9 mouse cellular contexts compared by ENCODE assay signal in the genomic region with DNA sequence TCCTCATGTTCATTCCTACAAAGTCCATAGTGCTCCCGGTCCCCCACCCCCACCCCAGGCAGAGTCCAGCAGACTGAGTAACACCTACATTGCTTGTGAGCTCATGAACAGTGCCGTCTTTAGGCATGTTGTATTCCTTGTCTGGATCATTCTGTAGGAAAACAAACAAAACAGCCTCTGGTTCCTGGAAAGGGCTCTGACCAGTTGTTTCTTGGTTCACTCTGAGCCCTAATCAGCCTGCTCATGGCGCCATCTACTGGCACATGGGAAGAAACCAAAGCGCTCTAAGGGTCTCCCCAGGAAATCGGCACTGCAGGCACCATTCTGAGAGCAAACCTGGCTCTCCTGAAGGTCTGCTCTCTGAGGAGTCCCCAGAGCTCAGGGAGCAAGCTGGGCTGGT. TPM values are rescaled to one million over a fixed set of nuclear protein-coding genes. Genes with fewer than 3 reads are reported as not detected.
DNase-seq lines count a peak whose midpoint lies in the region; ATAC-seq and TF ChIP-seq lines count a peak whose summit lies in the region.
"Had no signal": no experiment of that assay in that cellular context is flagged by ENCODE, and none has a peak within 500 bp of the region (broad histone marks: within the 10 kb centered on the region; RNA-seq: fewer than 3 reads in every experiment).

No protein-coding gene starts in this region.

- TF ChIP-seq POLR2A in small intestine, adult 2 months (IDR thresholded peaks at IDR 0.05; ENCODE audit: low read depth, low read length): no peak

- ATAC-seq in common myeloid progenitor, adult 5-6 weeks (replicated peaks; ENCODE audit: low read depth, poor library complexity, severe bottlenecking): peak; percentile 78
- ATAC-seq in hindbrain, embryonic 14.5 days (ENCODE audit: low FRiP score): no peak

- no peaks in the 10 kb centered on the region for H3K4me1 ChIP-seq in hindbrain, embryonic 14.5 days (replicated peaks; ENCODE audit: control insufficient read depth, insufficient read depth, low read length)
- H3K4me1 ChIP-seq in small intestine, adult 2 months (ENCODE audit: control insufficient read depth, insufficient read depth, insufficient read length, low read length): peaks cover 9% of the 10 kb centered on the region
- H3K4me1 ChIP-seq: limb, embryonic 13.5 days had no signal

- H3K9ac ChIP-seq in hindbrain, embryonic 14.5 days: no peak overlapping the region
- H3K9ac ChIP-seq: limb, embryonic 13.5 days had no signal

- no peaks in the 10 kb centered on the region for H3K9me3 ChIP-seq in hindbrain, embryonic 14.5 days (ENCODE audit: control insufficient read depth, low read length)
- H3K9me3 ChIP-seq: limb, embryonic 13.5 days had no signal

- peaks cover 98% of the 10 kb centered on the region for H3K36me3 ChIP-seq in hindbrain, embryonic 14.5 days (replicated peaks; ENCODE audit: control insufficient read depth, insufficient read depth)
- H3K36me3 ChIP-seq in small intestine, adult 2 months (ENCODE audit: control insufficient read depth, insufficient read depth, low read length): peaks cover 23% of the 10 kb centered on the region

- no peak overlapping the region for H3K4me3 ChIP-seq in hindbrain, embryonic 14.5 days (replicated peaks; ENCODE audit: low read length)
- H3K4me3 ChIP-seq in small intestine, adult 2 months (ENCODE audit: low read depth, low read length): no peak overlapping the region
- H3K4me3 ChIP-seq: limb, embryonic 13.5 days had no signal

- DNase-seq in cerebellum, postnatal 25 days: peak; percentile 60 to 71
- no peak for DNase-seq in cerebellum, adult 9-10 months
- peak; percentile 33 for DNase-seq in right cerebral cortex, adult 18-20 months
- DNase-seq in right cerebral cortex, postnatal 36 days (ENCODE audit: low spot score in 2 of 2): no peak
- peak; percentile 77 for DNase-seq in hindbrain, embryonic 14.5 days (ENCODE audit: low spot score)
- DNase-seq in lung, adult 18-20 months: peak; percentile 39 to 67

- TF ChIP-seq CTCF in small intestine, adult 2 months (IDR thresholded peaks at IDR 0.05; ENCODE audit: extremely low read depth, insufficient read length, insufficient replicate concordance, low read depth, low read length): peak; percentile 73; the same call in 1 of the 2 replicates

- no peak overlapping the region for H3K27ac ChIP-seq in hindbrain, embryonic 14.5 days
- no peak overlapping the region for H3K27ac ChIP-seq in small intestine, adult 2 months (ENCODE audit: insufficient read depth, low read depth, low read length)
- H3K27ac ChIP-seq: limb, embryonic 13.5 days had no signal

- H3K4me2 ChIP-seq in hindbrain, embryonic 14.5 days (replicated peaks): no peak overlapping the region
- H3K4me2 ChIP-seq: limb, embryonic 13.5 days had no signal

- WGBS in hindbrain, embryonic 14.5 days: 36% methylated on average over 5 of the region's 5 CpGs
- WGBS in small intestine, adult 2 months: 35% methylated on average over 5 of the region's 5 CpGs

- H3K27me3 ChIP-seq in hindbrain, embryonic 14.5 days (ENCODE audit: control insufficient read depth, insufficient read depth, low read length): no peaks in the 10 kb centered on the region
- no peaks in the 10 kb centered on the region for H3K27me3 ChIP-seq in small intestine, adult 2 months (ENCODE audit: control insufficient read depth, insufficient read depth, low read length)
- H3K27me3 ChIP-seq: limb, embryonic 13.5 days had no signal

RNA-seq across cellular contexts. Expression of a gene that starts 12.7 kb away (rescaled TPM):
- total RNA-seq in common myeloid progenitor, adult 5-6 weeks (2017): 19.5 and 34.3 TPM in 2 replicates
- 115 and 118 TPM in 2 replicates for polyA plus RNA-seq in hindbrain, embryonic 14.5 days (2014; fragmentation: Nextera tagmentation; extraction: Ambion mirVana)
- 12.2 and 24.1 TPM in 2 replicates for polyA plus RNA-seq in small intestine, adult 2 months (2012; rRNA removed)

RNA-seq across cellular contexts. Expression of a gene that starts 13.6 kb away (rescaled TPM):
- total RNA-seq in common myeloid progenitor, adult 5-6 weeks (2017): not detected in 2 replicates
- polyA plus RNA-seq in hindbrain, embryonic 14.5 days (2014; fragmentation: Nextera tagmentation; extraction: Ambion mirVana): 0.55 and 0.57 TPM in 2 replicates
- polyA plus RNA-seq in small intestine, adult 2 months (2012; rRNA removed): 3.1 and 9.5 TPM in 2 replicates

RNA-seq across cellular contexts. Expression of a gene that starts 20.3 kb away (rescaled TPM):
- total RNA-seq in common myeloid progenitor, adult 5-6 weeks (2017): 56.9 and 62.6 TPM in 2 replicates
- polyA plus RNA-seq in hindbrain, embryonic 14.5 days (2014; fragmentation: Nextera tagmentation; extraction: Ambion mirVana): 52.0 and 54.0 TPM in 2 replicates
- 21.2 and 39.0 TPM in 2 replicates for polyA plus RNA-seq in small intestine, adult 2 months (2012; rRNA removed)

RNA-seq across cellular contexts. Expression of a gene that starts 40.9 kb away (rescaled TPM):
- not detected in 2 replicates for total RNA-seq in common myeloid progenitor, adult 5-6 weeks (2017)
- 13.1 and 16.2 TPM in 2 replicates for polyA plus RNA-seq in hindbrain, embryonic 14.5 days (2014; fragmentation: Nextera tagmentation; extraction: Ambion mirVana)
- 0.17 and 0.19 TPM in 2 replicates for polyA plus RNA-seq in small intestine, adult 2 months (2012; rRNA removed)

RNA-seq across cellular contexts. Expression of a gene that starts 56.4 kb away (rescaled TPM):
- total RNA-seq in common myeloid progenitor, adult 5-6 weeks (2017): 2.2 and 2.6 TPM in 2 replicates
- 0.62 and 0.64 TPM in 2 replicates for polyA plus RNA-seq in hindbrain, embryonic 14.5 days (2014; fragmentation: Nextera tagmentation; extraction: Ambion mirVana)
- polyA plus RNA-seq in small intestine, adult 2 months (2012; rRNA removed): 6.3 and 12.1 TPM in 2 replicates

Comparison
In these comparisons a context has a peak if more than half of its experiments do, and no peak if none do; other contexts are left out.
1. DNase-seq: peak in cerebellum, postnatal 25 days (2 of 2), right cerebral cortex, adult 18-20 months (single experiment), hindbrain, embryonic 14.5 days (single experiment) and lung, adult 18-20 months (2 of 2); none in cerebellum, adult 9-10 months (single experiment) and right cerebral cortex, postnatal 36 days (0 of 2).